Mouse (Mus musculus): ENCODE measurements around the gene Cbl. TPM values are rescaled to one million over a fixed set of nuclear protein-coding genes. Genes with fewer than 3 reads are reported as not detected.

Gene Cbl
- polyA plus RNA-seq, 1 experiment from 2014 or later: 21.7 TPM

DNA sequence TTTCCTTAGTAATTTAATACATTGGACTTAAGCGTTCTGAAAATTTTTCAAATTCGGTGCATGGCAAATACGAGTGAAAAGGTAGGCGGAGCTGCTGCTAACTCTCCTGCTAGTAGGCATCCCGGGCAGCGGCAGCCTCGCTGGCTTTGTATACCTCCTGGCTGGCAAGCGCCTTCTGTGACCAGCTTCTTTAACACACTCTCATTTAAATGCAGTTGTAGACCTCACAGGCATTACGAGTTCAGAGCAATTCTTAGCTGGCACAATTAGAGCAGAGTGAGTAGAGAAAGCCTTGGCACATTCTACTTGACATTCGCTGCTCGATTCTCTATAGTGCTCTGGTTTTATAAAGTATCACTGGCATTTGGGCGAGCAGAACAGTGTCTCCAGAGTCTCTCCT lies 45.6 kb downstream of the Cbl start:
- ATAC-seq: peak; percentile 39; the same call in 1 of the 2 replicates
- Histone ChIP-seq H3K4me1 (ENCODE audit: control insufficient read depth, insufficient read depth, low read length) (peaks cover 3% of the 10 kb centered on the region; the same call in 1 of the 2 replicates), H3K27me3 (ENCODE audit: control insufficient read depth, insufficient read depth, low read depth, low read length) (no peaks in the 10 kb centered on the region), H3K36me3 (ENCODE audit: control insufficient read depth, insufficient read depth, low read length) (no peaks in the 10 kb centered on the region), H3K4me2 (ENCODE audit: low read length) (no peak overlapping the region), H3K4me3 (ENCODE audit: low read depth, low read length) (no peak overlapping the region), H3K9ac (ENCODE audit: low read depth, low read length) (no peak overlapping the region), H3K9me3 (replicated peaks; ENCODE audit: control insufficient read depth, low read length, poor library complexity, severe bottlenecking) (no peaks in the 10 kb centered on the region), H3K27ac (ENCODE audit: low read length) (0 out of 2 replicates have a peak overlapping the region, but pooled peaks have one; percentile 4)
- 55% methylated on average over 12 of the region's 12 CpGs for WGBS

DNA sequence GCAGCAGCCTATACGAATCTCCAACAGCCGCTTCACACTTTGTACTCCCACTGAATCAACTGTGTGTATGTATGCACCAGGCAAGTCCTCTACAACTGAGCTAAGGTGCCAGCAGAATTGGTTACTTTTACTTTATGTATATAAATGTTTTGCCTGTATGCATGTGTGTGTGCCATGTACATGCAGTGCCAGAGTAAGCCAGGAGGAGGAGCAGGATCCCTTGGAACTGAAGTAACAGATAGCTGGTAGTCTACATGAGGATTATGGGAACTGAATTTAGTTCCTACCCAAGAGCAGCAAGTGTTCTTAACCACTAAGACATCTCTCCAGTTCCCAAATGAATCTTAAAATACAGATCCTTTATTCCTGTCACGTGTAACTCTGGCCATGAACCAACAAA lies 51.6 kb downstream of the Cbl start:
- WGBS: 97% methylated on average over 3 of the region's 3 CpGs

DNA sequence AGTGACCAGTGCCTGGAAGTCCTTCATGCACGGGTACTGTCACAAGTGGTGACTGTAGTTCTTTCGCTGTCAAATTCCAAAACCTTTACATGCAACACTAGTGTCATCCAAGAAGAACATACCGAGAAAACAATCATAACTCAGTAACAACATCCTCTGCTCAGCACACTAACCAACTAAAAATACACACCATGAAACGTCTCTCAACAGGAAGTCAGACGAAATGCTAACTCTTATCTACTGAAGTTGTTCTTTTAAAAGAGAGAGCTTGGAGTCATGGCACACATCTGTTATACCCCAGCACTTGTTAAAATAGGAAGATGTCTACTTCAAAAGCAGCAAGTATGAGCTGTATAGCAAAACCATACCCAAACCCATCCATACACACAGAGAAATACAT lies 52.3 kb downstream of the Cbl start:
- no peaks in the 10 kb centered on the region for H3K27me3 ChIP-seq (ENCODE audit: control insufficient read depth, insufficient read depth, low read depth, low read length)
- H3K4me1 ChIP-seq (ENCODE audit: control insufficient read depth, insufficient read depth, low read length): no peaks in the 10 kb centered on the region
- no peak overlapping the region for H3K4me2 ChIP-seq (ENCODE audit: low read length)
- no peaks in the 10 kb centered on the region for H3K9me3 ChIP-seq (replicated peaks; ENCODE audit: control insufficient read depth, low read length, poor library complexity, severe bottlenecking)
- ATAC-seq: no peak
- H3K27ac ChIP-seq (ENCODE audit: low read length): no peak overlapping the region
- no peaks in the 10 kb centered on the region for H3K36me3 ChIP-seq (ENCODE audit: control insufficient read depth, insufficient read depth, low read length)
- H3K4me3 ChIP-seq (ENCODE audit: low read depth, low read length): no peak overlapping the region
- WGBS: 89% methylated on average over 5 of the region's 5 CpGs
- no peak overlapping the region for H3K9ac ChIP-seq (ENCODE audit: low read depth, low read length)

More for the DNA sequence above, 51.6 kb downstream of the Cbl start:
- H3K4me1 ChIP-seq (ENCODE audit: control insufficient read depth, insufficient read depth, low read length): no peaks in the 10 kb centered on the region
- H3K27ac ChIP-seq (ENCODE audit: low read length): no peak overlapping the region
- no peaks in the 10 kb centered on the region for H3K27me3 ChIP-seq (ENCODE audit: control insufficient read depth, insufficient read depth, low read depth, low read length)
- no peak overlapping the region for H3K4me3 ChIP-seq (ENCODE audit: low read depth, low read length)
- no peak for ATAC-seq
- no peaks in the 10 kb centered on the region for H3K36me3 ChIP-seq (ENCODE audit: control insufficient read depth, insufficient read depth, low read length)
- H3K9me3 ChIP-seq (replicated peaks; ENCODE audit: control insufficient read depth, low read length, poor library complexity, severe bottlenecking): no peaks in the 10 kb centered on the region
- H3K9ac ChIP-seq (ENCODE audit: low read depth, low read length): no peak overlapping the region
- H3K4me2 ChIP-seq (ENCODE audit: low read length): no peak overlapping the region

DNA sequence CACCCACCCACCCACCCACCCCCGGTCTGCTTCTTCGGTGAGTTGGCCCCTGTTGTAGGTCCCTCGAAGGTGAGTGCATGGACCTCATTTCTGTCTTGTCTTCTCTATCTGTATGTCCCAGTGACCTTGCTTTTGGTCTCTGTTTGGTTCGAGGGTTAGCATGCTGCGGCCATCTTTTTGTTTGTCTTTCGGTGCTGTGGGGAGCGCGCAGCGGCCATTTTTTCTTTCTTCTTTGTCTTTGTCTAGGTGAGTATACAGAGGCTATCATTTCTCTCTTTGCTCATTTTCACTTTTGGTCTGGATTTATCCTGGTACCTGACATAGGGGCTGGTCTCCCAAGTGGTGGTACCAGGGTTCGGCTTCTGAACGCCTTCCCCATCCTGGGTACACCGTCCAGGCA lies 55.0 kb downstream of the Cbl start:
- Histone ChIP-seq H3K36me3 (ENCODE audit: control insufficient read depth, insufficient read depth, low read length) (no peaks in the 10 kb centered on the region), H3K4me3 (ENCODE audit: low read depth, low read length) (no peak overlapping the region), H3K27ac (ENCODE audit: low read length) (no peak overlapping the region), H3K9me3 (replicated peaks; ENCODE audit: control insufficient read depth, low read length, poor library complexity, severe bottlenecking) (no peaks in the 10 kb centered on the region), H3K4me2 (ENCODE audit: low read length) (no peak overlapping the region), H3K9ac (ENCODE audit: low read depth, low read length) (no peak overlapping the region), H3K4me1 (ENCODE audit: control insufficient read depth, insufficient read depth, low read length) (no peaks in the 10 kb centered on the region), H3K27me3 (ENCODE audit: control insufficient read depth, insufficient read depth, low read depth, low read length) (no peaks in the 10 kb centered on the region)
- no peak for ATAC-seq
- 97% methylated on average over 12 of the region's 12 CpGs for WGBS

DNA sequence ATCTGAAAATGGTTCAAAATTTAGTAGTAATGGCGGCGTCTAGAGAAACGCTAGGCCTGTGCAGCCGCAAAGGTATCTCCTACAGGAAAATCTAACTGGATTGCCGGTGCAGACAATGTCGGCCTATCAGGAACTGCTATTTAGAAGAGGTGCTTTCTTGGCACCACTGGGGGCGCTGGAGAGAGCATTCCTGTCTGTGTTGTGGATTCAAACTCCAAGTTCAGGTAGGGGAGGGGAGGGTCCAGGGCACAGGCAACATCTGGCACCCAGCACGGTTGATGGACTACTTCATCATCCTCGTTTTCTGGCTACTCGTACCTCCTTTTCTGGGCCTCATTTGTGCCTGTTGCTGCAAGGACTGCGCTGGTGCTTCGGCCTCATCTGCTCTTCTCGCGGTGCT lies 55.5 kb downstream of the Cbl start:
- Histone ChIP-seq H3K4me1 (ENCODE audit: control insufficient read depth, insufficient read depth, low read length) (no peaks in the 10 kb centered on the region), H3K36me3 (ENCODE audit: control insufficient read depth, insufficient read depth, low read length) (no peaks in the 10 kb centered on the region), H3K4me3 (ENCODE audit: low read depth, low read length) (no peak overlapping the region), H3K27me3 (ENCODE audit: control insufficient read depth, insufficient read depth, low read depth, low read length) (no peaks in the 10 kb centered on the region), H3K27ac (ENCODE audit: low read length) (no peak overlapping the region), H3K9ac (ENCODE audit: low read depth, low read length) (no peak overlapping the region), H3K9me3 (replicated peaks; ENCODE audit: control insufficient read depth, low read length, poor library complexity, severe bottlenecking) (no peaks in the 10 kb centered on the region), H3K4me2 (ENCODE audit: low read length) (no peak overlapping the region)
- ATAC-seq: no peak
- 89% methylated on average over 14 of the region's 14 CpGs for WGBS

DNA sequence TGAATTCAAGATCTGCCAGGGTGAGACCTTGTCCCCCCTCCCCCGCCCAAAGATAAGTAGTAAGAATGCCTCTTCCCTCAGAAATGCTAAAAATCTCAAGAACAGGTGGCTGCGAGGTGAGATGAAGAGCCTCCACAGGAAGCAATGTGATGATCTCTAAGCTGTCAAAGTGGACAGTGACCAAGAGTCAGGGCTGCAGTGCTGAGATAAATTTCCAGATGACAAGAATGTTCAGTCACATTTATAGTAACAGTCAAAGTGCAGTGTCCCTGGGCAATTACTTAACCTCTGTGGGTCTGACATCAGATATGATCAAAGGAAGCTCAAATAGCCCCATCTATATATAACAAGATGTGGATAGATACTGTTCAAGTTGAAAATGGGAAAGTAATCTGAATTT lies 56.4 kb downstream of the Cbl start:
- Histone ChIP-seq H3K9me3 (replicated peaks; ENCODE audit: control insufficient read depth, low read length, poor library complexity, severe bottlenecking) (no peaks in the 10 kb centered on the region), H3K9ac (ENCODE audit: low read depth, low read length) (no peak overlapping the region), H3K4me1 (ENCODE audit: control insufficient read depth, insufficient read depth, low read length) (no peaks in the 10 kb centered on the region), H3K4me3 (ENCODE audit: low read depth, low read length) (no peak overlapping the region), H3K27me3 (ENCODE audit: control insufficient read depth, insufficient read depth, low read depth, low read length) (no peaks in the 10 kb centered on the region), H3K4me2 (ENCODE audit: low read length) (no peak overlapping the region), H3K27ac (ENCODE audit: low read length) (no peak overlapping the region), H3K36me3 (ENCODE audit: control insufficient read depth, insufficient read depth, low read length) (no peaks in the 10 kb centered on the region)
- ATAC-seq: no peak
- WGBS: 92% methylated on average over 2 of the region's 2 CpGs

DNA sequence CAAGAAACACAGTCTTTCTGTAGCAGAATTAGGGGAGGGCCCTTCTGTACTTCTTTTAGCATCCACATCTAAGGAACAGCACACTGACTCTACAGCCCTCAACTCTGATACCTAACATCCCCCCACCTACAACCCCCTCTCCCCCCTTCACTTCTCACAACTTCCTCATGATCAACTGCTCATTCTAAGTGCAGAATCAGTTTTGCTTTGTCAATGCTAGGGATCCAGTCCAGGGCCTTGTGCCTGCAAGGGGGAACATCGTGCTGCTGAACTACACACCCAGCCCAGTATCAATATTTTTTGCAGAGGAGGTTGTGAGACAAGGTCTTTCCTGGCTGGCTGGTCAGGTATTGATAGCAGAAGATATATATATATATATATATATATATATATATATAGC lies 57.9 kb downstream of the Cbl start:
- WGBS: 91% methylated on average over 1 of the region's 1 CpGs
- Histone ChIP-seq H3K27ac (ENCODE audit: low read length) (no peak overlapping the region), H3K4me1 (ENCODE audit: control insufficient read depth, insufficient read depth, low read length) (no peaks in the 10 kb centered on the region), H3K4me2 (ENCODE audit: low read length) (no peak overlapping the region), H3K4me3 (ENCODE audit: low read depth, low read length) (no peak overlapping the region), H3K9me3 (replicated peaks; ENCODE audit: control insufficient read depth, low read length, poor library complexity, severe bottlenecking) (no peaks in the 10 kb centered on the region), H3K9ac (ENCODE audit: low read depth, low read length) (no peak overlapping the region), H3K36me3 (ENCODE audit: control insufficient read depth, insufficient read depth, low read length) (peaks cover 6% of the 10 kb centered on the region; the same call in 1 of the 2 replicates), H3K27me3 (ENCODE audit: control insufficient read depth, insufficient read depth, low read depth, low read length) (no peaks in the 10 kb centered on the region)
- ATAC-seq: no peak

DNA sequence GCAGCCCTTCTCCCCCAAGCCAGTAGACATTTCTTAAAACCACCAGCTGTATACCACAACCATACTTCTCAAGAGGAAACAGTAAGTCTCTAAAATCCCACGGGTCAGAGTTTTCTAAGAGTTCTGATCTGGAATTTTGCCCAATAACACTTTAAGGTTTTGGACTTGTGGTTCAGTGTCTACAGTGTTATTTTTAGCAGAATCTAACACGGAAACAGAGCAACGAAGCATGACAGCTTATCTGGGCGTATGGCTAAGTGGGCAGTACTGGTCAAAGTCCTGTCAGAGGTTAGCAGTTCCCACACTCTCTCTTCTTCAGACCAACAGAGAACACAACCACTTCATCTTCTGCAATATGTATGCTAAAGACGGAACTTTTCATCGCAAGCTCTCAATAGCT lies 58.3 kb downstream of the Cbl start:
- Histone ChIP-seq H3K27ac (ENCODE audit: low read length) (no peak overlapping the region), H3K9ac (ENCODE audit: low read depth, low read length) (no peak overlapping the region), H3K4me2 (ENCODE audit: low read length) (no peak overlapping the region), H3K4me3 (ENCODE audit: low read depth, low read length) (no peak overlapping the region), H3K4me1 (ENCODE audit: control insufficient read depth, insufficient read depth, low read length) (no peaks in the 10 kb centered on the region), H3K36me3 (ENCODE audit: control insufficient read depth, insufficient read depth, low read length) (peaks cover 10% of the 10 kb centered on the region; the same call in 1 of the 2 replicates), H3K9me3 (replicated peaks; ENCODE audit: control insufficient read depth, low read length, poor library complexity, severe bottlenecking) (no peaks in the 10 kb centered on the region), H3K27me3 (ENCODE audit: control insufficient read depth, insufficient read depth, low read depth, low read length) (no peaks in the 10 kb centered on the region)
- WGBS: 83% methylated on average over 6 of the region's 6 CpGs
- no peak for ATAC-seq

DNA sequence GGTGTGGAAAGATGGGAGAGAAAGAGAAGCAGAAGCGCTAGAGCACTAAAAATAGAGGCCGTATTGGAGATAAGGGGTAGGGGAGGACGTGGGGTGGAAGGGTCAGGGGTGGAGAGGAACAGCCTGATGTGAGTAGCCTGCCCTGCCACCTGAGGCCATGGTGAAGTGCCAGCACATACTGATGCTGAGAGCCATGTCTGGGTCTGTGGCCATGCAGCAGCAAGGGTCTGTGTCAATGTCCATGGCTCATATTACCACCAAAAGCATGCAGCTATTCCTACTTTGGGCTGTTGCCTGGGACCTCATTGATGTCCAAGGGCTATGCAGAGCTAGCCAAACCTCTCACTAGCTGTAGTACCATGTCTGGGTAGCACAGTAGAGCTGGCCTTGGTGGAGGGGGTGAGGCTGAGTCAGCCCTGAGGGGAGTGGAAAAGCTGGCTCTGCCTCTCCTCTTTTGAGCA lies 63.1 kb downstream of the Cbl start:
- no peaks in the 10 kb centered on the region for H3K27me3 ChIP-seq (ENCODE audit: control insufficient read depth, insufficient read depth, low read depth, low read length)
- no peaks in the 10 kb centered on the region for H3K9me3 ChIP-seq (replicated peaks; ENCODE audit: control insufficient read depth, low read length, poor library complexity, severe bottlenecking)
- H3K36me3 ChIP-seq (ENCODE audit: control insufficient read depth, insufficient read depth, low read length): peaks cover 10% of the 10 kb centered on the region; the same call in 1 of the 2 replicates
- no peak overlapping the region for H3K27ac ChIP-seq (ENCODE audit: low read length)
- H3K9ac ChIP-seq (ENCODE audit: low read depth, low read length): no peak overlapping the region
- no peak overlapping the region for H3K4me2 ChIP-seq (ENCODE audit: low read length)
- WGBS: 87% methylated on average over 3 of the region's 3 CpGs
- no peaks in the 10 kb centered on the region for H3K4me1 ChIP-seq (ENCODE audit: control insufficient read depth, insufficient read depth, low read length)
- H3K4me3 ChIP-seq (ENCODE audit: low read depth, low read length): no peak overlapping the region
- ATAC-seq: no peak
